Mouse (Mus musculus) embryonic fibroblast, embryonic 13.5 days (primary cell): ENCODE measurements at regions not wholly inside any gene's neighbourhood (a gene's known extent, or its start where the extent isn't known, plus 50 kb on each side); places are given as distances from the start of the nearest gene placed in this dataset.

Experiments
- CTCF ChIP-seq: IDR thresholded peaks from 2 replicates; pipeline ENCODE4 v1.5.1; 2011; ENCODE audit warnings: mild to moderate bottlenecking, control low read depth, low read length, moderate library complexity, borderline replicate concordance; ENCODE audit not compliant: insufficient read depth
- POLR2A ChIP-seq: IDR thresholded peaks from 2 replicates; pipeline ENCODE4 v1.6.1; 2011; ENCODE audit warnings: low read depth, mild to moderate bottlenecking, control low read depth, low read length, moderate library complexity

- TF ChIP-seq CTCF = no peak
- TF ChIP-seq POLR2A = no peak
Observed at GRCm38 (mm10) chr3:41234191-41234590, 151.3 kb upstream of the Pgrmc2 start.
